Mouse (Mus musculus) midbrain, embryonic 10.5 days (tissue): ENCODE results near the gene Pde10a. TPM values are rescaled to one million over a fixed set of nuclear protein-coding genes. Genes with fewer than 3 reads are reported as not detected.
A peak's percentile ranks its signal among the peaks of the same experiment; 100 is the strongest.

Experiments used
- DNase-seq: peaks from one replicate; pipeline ENCODE4 v3.0.0-alpha.2; 2017; ENCODE audit warnings: low spot score
- H3K27ac ChIP-seq: fragments of 300-500 bp; sonication (generic); replicated peaks from 2 replicates; pipeline ENCODE4 v1.5.1; 2016; ENCODE audit warnings: mild to moderate bottlenecking
- H3K27me3 ChIP-seq: fragments of 300-500 bp; sonication (generic); 2 replicates; pipeline ENCODE4 v1.6.1; 2016; ENCODE audit warnings: low read depth, mild to moderate bottlenecking; ENCODE audit not compliant: poor library complexity, severe bottlenecking
- H3K36me3 ChIP-seq: fragments of 300-500 bp; sonication (generic); 2 replicates; pipeline ENCODE4 v1.6.1; 2016; ENCODE audit warnings: mild to moderate bottlenecking, moderate library complexity
- H3K4me1 ChIP-seq: fragments of 300-500 bp; sonication (generic); 2 replicates; pipeline ENCODE4 v1.6.1; 2016
- H3K4me3 ChIP-seq: fragments of 300-500 bp; sonication (generic); 2 replicates; pipeline ENCODE4 v1.5.1; 2016; ENCODE audit warnings: mild to moderate bottlenecking, moderate library complexity
- H3K9me3 ChIP-seq: fragments of 300-500 bp; sonication (generic); replicated peaks from 2 replicates; pipeline ENCODE4 v1.6.1; 2016; ENCODE audit warnings: mild to moderate bottlenecking
- WGBS: fragments of 180-500 bp; shearing (Covaris S2); methylation state at CpG from one replicate; pipeline ENCODE4 v1.1.7; 2016; 5-methylcytosine and 5-hydroxymethylcytosine counted together
- polyA plus RNA-seq: library from polyadenylated mRNA; unstranded; fragments of >200 nt; fragmentation: Nextera tagmentation; extraction: Ambion mirVana; gene quantifications from 2 replicates; pipeline ENCODE4 v1.2.1, GENCODE M21; 2016

The Pde10a gene
- polyA plus RNA-seq, 1 experiment from 2014 or later = 5.3 TPM

- Histone ChIP-seq H3K27me3 (peaks cover 87% of the 10 kb centered on the region), H3K4me3 (peak overlapping the region; percentile 83), H3K27ac (peak overlapping the region; percentile 91), H3K4me1 (peaks cover 49% of the 10 kb centered on the region), H3K9me3 (no peaks in the 10 kb centered on the region), H3K36me3 (no peaks in the 10 kb centered on the region)
- DNase-seq = peak; percentile 60
- WGBS = 10% methylated on average over 27 of the region's 27 CpGs
These were observed 278.0 kb downstream of the Pde10a start for GRCm38 (mm10) chr17:8802889-8803799.

GRCm38 (mm10) chr17:8807345-8807744 lies 282.2 kb downstream of the Pde10a start:
- DNase-seq = peak; percentile 34
- Histone ChIP-seq H3K27ac (no peak overlapping the region), H3K4me3 (no peak overlapping the region), H3K4me1 (peaks cover 41% of the 10 kb centered on the region), H3K36me3 (no peaks in the 10 kb centered on the region), H3K9me3 (no peaks in the 10 kb centered on the region), H3K27me3 (peaks cover 52% of the 10 kb centered on the region)
- 37% methylated on average over 3 of the region's 3 CpGs for WGBS

- Histone ChIP-seq H3K27me3 (peaks cover 28% of the 10 kb centered on the region), H3K27ac (no peak overlapping the region), H3K9me3 (no peaks in the 10 kb centered on the region), H3K4me1 (peaks cover 26% of the 10 kb centered on the region), H3K4me3 (no peak overlapping the region), H3K36me3 (no peaks in the 10 kb centered on the region)
- DNase-seq = no peak
- WGBS = 73% methylated on average over 6 of the region's 6 CpGs
These were observed 284.6 kb downstream of the Pde10a start for GRCm38 (mm10) chr17:8809771-8810170.

DNA sequence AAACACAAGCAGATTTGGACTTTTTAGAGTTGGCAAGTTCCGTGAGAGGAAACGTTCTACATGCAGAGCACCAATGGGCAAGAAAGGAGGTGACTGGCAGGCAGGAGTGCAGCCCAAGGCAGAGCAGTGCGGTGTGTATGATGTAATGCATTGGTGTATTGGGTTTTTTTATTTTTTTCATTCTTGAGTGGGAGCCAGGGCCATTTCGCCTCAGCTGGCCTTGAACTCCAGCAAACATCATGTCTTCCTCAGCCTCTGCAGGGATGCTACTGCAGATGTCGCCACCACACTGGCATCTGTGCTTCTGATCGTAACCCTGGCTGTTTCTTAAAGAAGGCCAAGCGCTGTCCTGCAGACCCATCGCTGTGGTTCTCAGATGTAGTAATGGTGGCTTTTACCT lies 285.0 kb downstream of the Pde10a start:
- Histone ChIP-seq H3K27ac (no peak overlapping the region), H3K27me3 (peaks cover 23% of the 10 kb centered on the region), H3K4me3 (no peak overlapping the region), H3K9me3 (no peaks in the 10 kb centered on the region), H3K4me1 (peaks cover 22% of the 10 kb centered on the region), H3K36me3 (no peaks in the 10 kb centered on the region)
- WGBS = 90% methylated on average over 8 of the region's 8 CpGs
- DNase-seq = no peak

GRCm38 (mm10) chr17:8812228-8812865 lies 287.2 kb downstream of the Pde10a start:
- no peaks in the 10 kb centered on the region for H3K9me3 ChIP-seq
- WGBS = 58% methylated on average over 12 of the region's 12 CpGs
- H3K4me3 ChIP-seq = no peak overlapping the region
- no peak overlapping the region for H3K27ac ChIP-seq
- peaks cover 5% of the 10 kb centered on the region for H3K27me3 ChIP-seq
- no peak for DNase-seq
- H3K4me1 ChIP-seq = peaks cover 22% of the 10 kb centered on the region
- no peaks in the 10 kb centered on the region for H3K36me3 ChIP-seq

- H3K9me3 ChIP-seq = no peaks in the 10 kb centered on the region
- no peak for DNase-seq
- 91% methylated on average over 3 of the region's 3 CpGs for WGBS
- no peaks in the 10 kb centered on the region for H3K36me3 ChIP-seq
- H3K27me3 ChIP-seq = no peaks in the 10 kb centered on the region
- H3K27ac ChIP-seq = no peak overlapping the region
- peaks cover 16% of the 10 kb centered on the region for H3K4me1 ChIP-seq
- H3K4me3 ChIP-seq = no peak overlapping the region
These were observed 288.8 kb downstream of the Pde10a start for GRCm38 (mm10) chr17:8813773-8814491.

DNA sequence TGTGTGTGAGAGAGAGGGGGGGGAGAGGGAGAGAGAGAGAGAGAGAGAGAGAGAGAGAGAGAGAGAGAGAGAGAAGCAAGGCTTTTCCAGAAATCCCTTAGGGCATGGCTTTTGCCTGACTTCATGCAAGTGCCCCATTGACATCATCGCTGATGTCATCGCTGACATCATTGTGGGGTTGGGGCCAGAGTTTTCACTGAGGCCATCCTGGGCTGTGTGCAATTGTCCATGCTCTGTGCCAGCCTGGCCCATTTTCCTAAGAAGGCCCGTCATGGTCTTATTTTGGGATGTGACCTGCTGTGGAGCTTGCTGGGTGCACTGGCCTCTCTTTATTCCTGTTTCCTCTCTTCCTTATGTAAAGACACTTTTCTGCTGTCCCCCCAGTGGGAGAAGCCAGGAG lies 290.2 kb downstream of the Pde10a start:
- no peak overlapping the region for H3K27ac ChIP-seq
- H3K4me3 ChIP-seq = no peak overlapping the region
- DNase-seq = no peak
- WGBS = 90% methylated on average over 3 of the region's 3 CpGs
- peaks cover 5% of the 10 kb centered on the region for H3K4me1 ChIP-seq
- no peaks in the 10 kb centered on the region for H3K36me3 ChIP-seq
- H3K9me3 ChIP-seq = no peaks in the 10 kb centered on the region
- H3K27me3 ChIP-seq = no peaks in the 10 kb centered on the region

DNA sequence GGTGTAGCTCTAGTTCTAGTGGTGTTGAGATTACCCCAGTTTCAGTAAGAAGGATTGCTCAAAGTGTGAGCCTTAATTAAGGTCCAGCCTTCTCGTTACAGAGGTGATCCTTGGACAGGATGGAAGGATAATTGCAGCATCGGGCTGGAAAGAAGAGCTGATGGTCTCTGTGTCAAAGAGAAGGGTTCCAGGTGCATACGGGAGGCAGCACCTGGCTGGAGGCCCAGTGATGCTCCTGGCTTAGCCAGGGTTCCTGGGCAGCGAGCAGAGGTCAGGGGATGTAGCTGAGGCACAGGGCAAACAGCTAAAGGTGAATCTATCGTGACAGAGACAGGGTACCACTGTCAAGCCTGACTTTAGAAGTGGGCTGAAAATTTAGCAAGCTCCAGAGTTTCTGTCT lies 290.7 kb downstream of the Pde10a start:
- whole genome bisulfite sequencing = 81% methylated on average over 5 of the region's 5 CpGs
- H3K27ac ChIP-seq = no peak overlapping the region
- no peaks in the 10 kb centered on the region for H3K9me3 ChIP-seq

GRCm38 (mm10) chr17:8818675-8819074 lies 293.5 kb downstream of the Pde10a start:
- Histone ChIP-seq H3K27ac (no peak overlapping the region), H3K9me3 (no peaks in the 10 kb centered on the region), H3K4me3 (no peak overlapping the region), H3K4me1 (no peaks in the 10 kb centered on the region), H3K36me3 (no peaks in the 10 kb centered on the region), H3K27me3 (no peaks in the 10 kb centered on the region)
- WGBS = 96% methylated on average over 13 of the region's 13 CpGs
- no peak for DNase-seq

More for the DNA sequence above, 290.7 kb downstream of the Pde10a start:
- DNase-seq = no peak
- Histone ChIP-seq H3K4me3 (no peak overlapping the region), H3K27me3 (no peaks in the 10 kb centered on the region), H3K36me3 (no peaks in the 10 kb centered on the region), H3K4me1 (peaks cover 5% of the 10 kb centered on the region)

- 79% methylated on average over 7 of the region's 7 CpGs for WGBS
- H3K4me3 ChIP-seq = no peak overlapping the region
- no peak for DNase-seq
- no peaks in the 10 kb centered on the region for H3K27me3 ChIP-seq
- H3K36me3 ChIP-seq = no peaks in the 10 kb centered on the region
- peaks cover 10% of the 10 kb centered on the region for H3K4me1 ChIP-seq
- H3K27ac ChIP-seq = no peak overlapping the region
- H3K9me3 ChIP-seq = no peaks in the 10 kb centered on the region
These were observed 298.4 kb downstream of the Pde10a start for GRCm38 (mm10) chr17:8823548-8823947.

DNA sequence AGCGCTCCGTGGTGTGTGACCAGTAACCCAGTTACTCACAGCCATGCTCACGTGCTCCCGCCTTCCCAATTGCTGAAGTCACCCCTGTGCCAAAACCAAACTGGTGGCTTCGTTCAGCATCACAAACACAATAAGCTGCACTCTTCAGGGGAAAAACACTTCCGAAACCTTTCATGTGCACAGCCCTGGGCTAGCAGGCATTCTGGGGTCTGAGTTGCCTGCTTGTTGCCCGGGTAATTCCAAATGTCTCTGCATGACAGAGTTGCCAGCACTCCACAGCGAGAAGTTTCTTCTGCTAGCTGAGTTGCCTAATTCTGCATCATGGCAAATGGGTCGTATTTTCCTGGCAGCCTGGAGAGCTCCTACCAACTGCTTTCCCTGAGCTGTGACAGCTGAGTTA lies 302.0 kb downstream of the Pde10a start:
- 84% methylated on average over 9 of the region's 9 CpGs for WGBS
- no peak for DNase-seq

GRCm38 (mm10) chr17:8831001-8831400 lies 305.8 kb downstream of the Pde10a start:
- no peak overlapping the region for H3K27ac ChIP-seq
- H3K4me1 ChIP-seq = peaks cover 10% of the 10 kb centered on the region
- H3K4me3 ChIP-seq = no peak overlapping the region
- no peaks in the 10 kb centered on the region for H3K9me3 ChIP-seq
- no peaks in the 10 kb centered on the region for H3K36me3 ChIP-seq
- WGBS = 90% methylated on average over 5 of the region's 5 CpGs
- H3K27me3 ChIP-seq = no peaks in the 10 kb centered on the region
- DNase-seq = no peak

More for the DNA sequence above, 302.0 kb downstream of the Pde10a start:
- H3K4me1 ChIP-seq = peaks cover 10% of the 10 kb centered on the region
- no peaks in the 10 kb centered on the region for H3K9me3 ChIP-seq
- no peaks in the 10 kb centered on the region for H3K36me3 ChIP-seq
- no peak overlapping the region for H3K27ac ChIP-seq
- no peak overlapping the region for H3K4me3 ChIP-seq
- H3K27me3 ChIP-seq = no peaks in the 10 kb centered on the region
